Mouse (Mus musculus): ENCODE results near the gene Gm10277.

The Gm10277 gene

DNA sequence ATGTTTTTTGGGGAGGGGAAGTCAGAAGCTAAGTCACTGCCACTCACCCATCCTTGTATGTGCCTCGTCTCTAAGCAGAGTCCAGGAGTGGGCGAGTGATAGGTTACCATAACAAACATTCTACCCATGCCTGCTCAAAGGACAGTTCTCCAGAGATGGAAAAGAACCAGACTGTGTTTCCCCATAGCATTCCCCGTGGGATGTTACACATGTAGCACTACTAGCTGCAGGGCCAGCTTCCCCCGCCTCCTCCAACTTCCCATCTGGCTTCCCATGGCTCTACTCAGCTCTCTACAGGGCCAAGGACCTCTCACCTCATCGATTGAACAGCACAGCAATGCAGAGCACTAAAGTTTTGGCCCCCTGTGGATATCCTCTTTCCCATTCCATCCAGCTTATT lies 7.7 kb upstream of the Gm10277 start:
- DNase-seq (ENCODE audit: low spot score) = no peak

GRCm38 (mm10) chr11:77793238-77793930 lies 5.8 kb upstream of the Gm10277 start:
- peak; percentile 99 for DNase-seq (ENCODE audit: low spot score)

DNA sequence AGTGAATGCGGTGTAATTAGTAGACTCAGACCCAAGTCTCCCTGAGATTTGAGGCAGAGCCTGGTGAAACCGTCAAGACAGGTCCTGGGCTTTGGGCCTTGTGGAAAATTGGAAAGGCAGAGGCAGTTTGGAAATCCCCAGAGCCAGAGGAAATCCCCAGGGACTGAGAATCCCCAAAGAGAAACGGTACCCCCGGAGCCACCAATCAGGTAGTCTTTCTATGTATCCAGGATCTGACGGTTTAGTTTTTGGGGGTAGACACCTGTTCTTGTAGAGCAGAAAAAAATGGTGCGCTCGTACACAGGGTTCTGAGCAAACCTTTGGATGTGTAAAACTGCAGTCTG lies 5.0 kb upstream of the Gm10277 start:
- no peak for DNase-seq (ENCODE audit: low spot score)

DNA sequence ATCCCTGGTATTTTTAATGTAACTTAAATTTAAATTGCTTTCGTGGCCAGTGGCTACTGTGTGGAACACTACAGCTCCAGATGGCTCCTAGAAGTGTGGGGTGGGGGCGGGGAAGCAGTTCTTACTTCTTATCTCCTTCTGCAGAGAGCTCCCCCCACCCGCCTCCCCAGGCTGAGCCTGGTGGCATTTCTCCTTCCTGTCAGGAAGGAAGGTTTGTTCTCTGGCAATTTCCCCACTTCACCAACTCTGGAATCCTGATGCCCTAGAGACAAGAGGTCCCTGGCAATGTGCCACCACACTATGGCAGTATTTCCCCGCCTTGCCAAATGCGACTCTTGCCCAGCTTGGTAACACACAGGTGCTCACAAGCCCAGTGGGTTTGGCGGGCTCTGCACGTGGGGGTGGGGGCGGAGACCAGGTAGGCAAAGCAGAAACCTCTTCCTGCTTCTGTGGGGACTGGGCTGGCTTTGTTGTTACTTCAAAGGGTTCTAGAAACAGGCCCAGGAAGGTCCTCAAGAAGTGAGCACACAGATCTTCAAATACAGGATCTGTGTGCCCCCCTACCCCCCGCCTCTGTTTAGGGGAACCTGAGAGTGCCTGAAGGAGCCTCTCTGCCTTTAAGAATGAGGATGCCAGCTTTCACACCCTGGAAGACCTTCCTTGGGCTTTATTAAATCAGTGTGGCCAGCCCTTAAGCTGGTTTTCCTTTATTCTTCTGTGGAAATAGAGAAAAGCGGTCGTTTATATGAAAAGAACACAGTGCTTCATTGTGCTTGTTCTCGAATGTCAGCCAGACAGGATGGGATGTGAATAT lies 4.4 kb upstream of the Gm10277 start:
- DNase-seq (ENCODE audit: low spot score) = no peak

GRCm38 (mm10) chr11:77791241-77791727 lies 3.7 kb upstream of the Gm10277 start:
- DNase-seq (ENCODE audit: low spot score) = peak; percentile 50

DNA sequence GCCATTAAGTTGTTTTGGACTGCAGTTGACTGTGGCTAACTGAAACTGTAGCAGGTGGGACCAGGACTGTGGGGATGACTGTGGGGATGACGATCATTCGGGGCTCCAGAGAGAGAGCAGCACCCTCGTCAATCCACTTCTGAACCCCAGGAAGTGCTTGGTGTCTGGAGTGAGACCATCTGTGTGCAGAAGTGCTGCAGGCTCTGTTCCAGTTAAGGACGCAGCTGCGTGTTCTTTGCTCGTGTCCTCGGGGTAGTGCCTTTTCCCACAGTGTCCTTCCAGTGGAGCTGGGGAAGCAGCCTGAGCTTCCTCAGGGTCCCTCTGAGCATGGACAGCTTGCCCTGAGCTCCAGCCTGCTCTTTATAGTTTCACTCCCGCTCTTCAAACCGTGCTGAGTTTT lies 2.7 kb upstream of the Gm10277 start:
- no peak for DNase-seq (ENCODE audit: low spot score)

GRCm38 (mm10) chr11:77789512-77789911 lies 2.0 kb upstream of the Gm10277 start:
- no peak for DNase-seq (ENCODE audit: low spot score)

GRCm38 (mm10) chr11:77785768-77786561 lies 1.6 kb downstream of the Gm10277 start:
- DNase-seq (ENCODE audit: low spot score) = no peak

DNA sequence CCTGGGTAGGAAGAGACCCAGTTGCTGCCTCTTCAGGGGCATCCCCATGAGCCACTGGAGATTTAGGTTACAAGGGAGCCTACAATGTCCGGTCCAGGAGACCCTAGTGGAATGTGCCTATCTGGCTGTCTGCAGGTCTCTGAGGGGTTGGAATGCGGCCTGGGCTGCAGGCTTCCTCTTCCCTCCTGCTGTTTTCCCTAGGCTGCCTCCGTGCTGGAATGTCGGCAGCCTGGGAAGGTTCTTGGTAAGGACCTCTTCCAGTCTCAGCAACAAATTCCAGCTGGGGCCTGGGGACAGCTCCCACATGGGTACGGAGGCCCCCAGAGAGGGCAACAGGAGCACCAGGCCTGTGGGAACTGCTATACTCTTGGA lies 2.2 kb downstream of the Gm10277 start:
- no peak for DNase-seq (ENCODE audit: low spot score)

DNA sequence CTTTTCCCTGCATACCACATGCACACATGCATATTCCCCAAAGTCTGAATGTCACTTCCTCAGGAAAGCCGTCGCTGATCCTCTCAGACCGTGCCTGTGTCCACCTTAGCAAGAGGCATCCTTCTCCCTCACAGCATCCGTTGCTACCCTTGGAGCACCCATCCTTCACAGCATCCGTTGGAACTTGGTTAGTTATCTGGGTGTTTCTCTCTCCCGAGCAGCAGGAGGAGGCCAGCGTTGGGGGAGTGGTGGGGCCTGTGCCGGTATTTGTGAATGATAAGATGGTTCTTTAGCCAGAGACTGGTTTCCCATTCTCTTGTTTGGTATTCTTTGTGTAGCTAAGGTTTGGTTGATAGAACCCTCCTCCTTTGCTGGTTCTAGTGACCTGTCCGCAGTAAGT lies 2.7 kb downstream of the Gm10277 start:
- no peak for DNase-seq (ENCODE audit: low spot score)

DNA sequence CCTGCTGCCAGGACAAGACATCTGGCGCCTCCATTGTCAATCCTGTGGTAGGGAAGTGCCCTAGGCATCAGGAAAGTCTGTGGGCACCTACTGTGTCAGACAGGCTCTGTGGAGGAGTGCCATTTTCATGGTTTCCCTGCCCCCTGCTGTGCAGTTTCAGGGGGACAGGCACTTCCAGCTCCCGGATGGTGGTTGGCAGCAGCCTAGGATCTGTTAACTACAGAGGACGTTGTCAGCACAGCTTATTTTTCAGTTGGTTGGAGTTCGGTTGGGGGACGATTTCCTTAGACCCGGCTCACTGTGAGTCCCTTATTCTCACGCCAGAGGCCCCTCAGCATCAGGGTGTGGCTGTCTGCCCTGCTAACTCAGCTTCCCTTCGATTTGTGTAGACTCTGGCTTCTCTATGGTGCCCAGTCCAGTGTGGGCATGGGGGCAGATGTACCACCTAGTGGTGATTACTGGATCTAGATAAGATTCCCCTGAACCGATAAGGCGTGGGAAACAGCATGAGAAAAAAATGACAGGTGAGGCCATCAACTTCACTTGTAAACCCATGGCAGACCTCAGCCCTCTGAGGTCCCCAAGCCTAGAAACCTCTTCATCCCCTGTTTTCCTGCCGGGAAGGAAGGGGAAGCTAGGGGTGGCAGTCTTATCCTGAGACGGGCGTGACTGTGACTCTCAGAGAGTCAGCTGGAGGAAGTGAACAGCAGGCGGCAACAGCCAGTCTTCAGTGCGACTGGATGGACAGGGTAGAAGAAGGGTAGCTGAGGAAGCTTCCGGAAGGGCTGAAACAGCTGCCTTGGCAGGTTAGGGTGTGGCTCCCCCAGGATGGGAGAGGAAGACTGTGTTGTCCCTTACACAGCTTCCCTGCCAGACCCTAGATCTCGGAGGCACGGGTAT lies 3.5 kb downstream of the Gm10277 start:
- DNase-seq (ENCODE audit: low spot score) = no peak

DNA sequence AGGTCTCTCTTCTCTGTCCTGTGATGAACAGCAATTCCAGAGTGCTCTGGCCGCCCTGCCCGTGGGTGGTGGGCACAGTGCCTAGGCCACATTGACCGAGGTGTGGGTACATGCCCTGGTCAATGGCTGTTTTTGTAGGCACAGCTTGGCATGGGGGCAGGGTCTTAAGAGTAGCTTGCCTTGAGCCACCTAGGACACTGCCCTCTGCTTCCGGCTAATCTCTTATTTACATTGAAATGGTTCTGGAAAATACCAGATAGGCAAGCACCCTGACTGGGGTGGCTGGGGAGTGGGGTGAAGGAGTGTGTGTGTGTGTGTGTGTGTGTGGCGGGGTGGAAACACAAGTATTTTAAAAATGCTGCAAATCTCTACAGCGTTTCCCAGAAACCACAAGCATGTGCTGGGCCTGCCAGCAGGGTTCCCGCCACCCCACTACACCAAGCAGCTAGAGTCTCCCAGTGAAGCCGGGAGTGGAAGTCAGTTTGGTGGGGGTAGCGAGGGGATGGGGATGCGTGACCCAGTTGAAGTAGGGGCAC lies 4.3 kb downstream of the Gm10277 start:
- DNase-seq (ENCODE audit: low spot score) = no peak

GRCm38 (mm10) chr11:77782104-77782815 lies 5.3 kb downstream of the Gm10277 start:
- no peak for DNase-seq (ENCODE audit: low spot score)

- no peak for DNase-seq (ENCODE audit: low spot score)
Observed at GRCm38 (mm10) chr11:77781088-77781487, 6.5 kb downstream of the Gm10277 start.

DNA sequence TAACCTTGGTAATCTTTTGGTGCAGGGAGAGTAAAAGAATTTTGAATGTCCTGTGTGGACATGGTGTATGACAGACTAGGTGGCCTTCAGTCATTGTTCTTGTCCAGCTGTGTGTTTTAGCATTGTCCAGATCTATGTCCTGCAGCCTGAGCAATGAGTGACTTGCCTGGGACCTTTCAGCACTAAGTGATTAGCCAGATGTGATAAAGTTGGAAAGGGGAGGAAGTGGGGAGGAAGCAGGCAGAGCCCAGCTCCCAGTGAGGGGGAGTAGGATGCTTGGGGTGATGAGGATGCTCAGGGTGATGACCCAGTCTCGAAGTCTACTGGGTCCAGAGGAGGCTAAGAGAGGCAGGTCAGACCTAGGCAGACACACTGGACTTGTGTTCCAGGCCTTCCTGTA lies 8.3 kb downstream of the Gm10277 start:
- no peak for DNase-seq (ENCODE audit: low spot score)

DNA sequence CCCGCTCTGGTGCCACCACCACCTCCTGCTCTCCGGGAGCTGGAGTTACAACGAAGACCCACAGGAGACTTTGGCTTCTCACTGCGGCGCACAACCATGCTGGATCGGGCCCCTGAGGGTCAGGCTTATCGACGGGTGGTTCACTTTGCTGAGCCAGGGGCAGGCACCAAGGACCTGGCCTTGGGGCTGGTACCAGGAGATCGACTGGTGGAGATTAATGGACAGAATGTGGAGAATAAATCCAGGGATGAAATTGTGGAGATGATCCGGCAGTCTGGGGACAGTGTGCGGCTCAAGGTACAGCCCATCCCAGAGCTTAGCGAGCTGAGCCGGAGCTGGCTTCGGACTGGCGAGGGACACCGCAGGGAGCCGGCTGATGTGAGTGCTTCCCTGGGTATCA lies 9.6 kb downstream of the Gm10277 start:
- no peak for DNase-seq (ENCODE audit: low spot score)

GRCm38 (mm10) chr11:77777436-77777835 lies 10.1 kb downstream of the Gm10277 start:
- no peak for DNase-seq (ENCODE audit: low spot score)

DNA sequence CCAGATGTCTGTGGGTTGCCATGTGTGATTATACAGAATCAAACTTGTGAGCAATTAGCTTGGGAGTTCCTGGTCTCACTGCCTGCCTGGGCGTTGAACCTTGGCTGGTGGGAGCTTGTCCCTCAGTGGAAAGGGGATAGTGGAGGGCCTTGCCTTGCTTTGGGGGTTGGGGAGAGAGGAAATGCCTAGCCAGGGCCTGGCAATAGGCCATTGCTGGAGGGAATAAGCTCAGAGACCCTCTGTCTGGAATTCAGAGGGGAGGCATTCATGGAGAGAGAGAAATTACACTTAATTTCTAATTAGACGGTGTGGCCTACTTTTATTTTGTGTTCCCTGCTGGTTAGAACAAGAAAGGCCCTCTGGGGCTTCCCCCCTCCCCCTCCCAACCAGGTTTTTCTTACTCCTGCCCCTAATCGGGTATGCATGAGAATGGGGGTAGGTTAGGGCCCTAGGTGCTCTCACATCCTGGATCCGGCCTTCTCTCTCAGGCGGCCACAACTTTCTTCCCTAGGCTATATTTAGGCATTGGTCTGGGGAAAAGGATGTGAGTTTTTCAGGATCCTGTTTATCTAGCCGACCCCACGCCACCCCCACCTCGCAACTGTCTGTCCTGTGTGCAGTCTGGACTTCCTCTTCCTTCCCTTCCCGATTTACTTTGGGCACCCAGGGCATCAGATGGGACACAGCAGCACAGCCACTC lies 11.7 kb downstream of the Gm10277 start:
- no peak for DNase-seq (ENCODE audit: low spot score)

GRCm38 (mm10) chr11:77771879-77772713 lies 15.5 kb downstream of the Gm10277 start:
- no peak for DNase-seq (ENCODE audit: low spot score)
